Mouse (Mus musculus): Measurements from ENCODE around the gene Btbd18. TPM values are rescaled to one million over a fixed set of nuclear protein-coding genes. Genes with fewer than 3 reads are reported as not detected.

Btbd18 gene
- polyA plus RNA-seq (2015; fragmentation: Nextera tagmentation; extraction: Ambion mirVana), result 0.06 and 0.31 TPM in 2 replicates

- no peak for DNase-seq (ENCODE audit: low spot score)
Observed at GRCm38 (mm10) chr2:84658806-84659205, at the start of gene Btbd18. Gene Btbd18, plus strand, starts transcription at chr2:84659079.

- DNase-seq (ENCODE audit: low spot score), result no peak
Observed at GRCm38 (mm10) chr2:84612764-84613163, 46.1 kb upstream of the Btbd18 start.

GRCm38 (mm10) chr2:84617637-84618515 lies 41.0 kb upstream of the Btbd18 start:
- DNase-seq (ENCODE audit: low spot score), result peak; percentile 54

- no peak for DNase-seq (ENCODE audit: low spot score)
Observed at GRCm38 (mm10) chr2:84618914-84619313, 40.0 kb upstream of the Btbd18 start.

- DNase-seq (ENCODE audit: low spot score), result no peak
Observed at GRCm38 (mm10) chr2:84619646-84620340, 39.1 kb upstream of the Btbd18 start.

- DNase-seq (ENCODE audit: low spot score), result no peak
Observed at GRCm38 (mm10) chr2:84622668-84623067, 36.2 kb upstream of the Btbd18 start.

- no peak for DNase-seq (ENCODE audit: low spot score)
Observed at GRCm38 (mm10) chr2:84623428-84624119, 35.3 kb upstream of the Btbd18 start.

- DNase-seq (ENCODE audit: low spot score), result no peak
Observed at GRCm38 (mm10) chr2:84624201-84624600, 34.7 kb upstream of the Btbd18 start.

GRCm38 (mm10) chr2:84626366-84626975 lies 32.4 kb upstream of the Btbd18 start:
- no peak for DNase-seq (ENCODE audit: low spot score)

GRCm38 (mm10) chr2:84627036-84627435 lies 31.8 kb upstream of the Btbd18 start:
- DNase-seq (ENCODE audit: low spot score), result no peak

GRCm38 (mm10) chr2:84632001-84632400 lies 26.9 kb upstream of the Btbd18 start:
- no peak for DNase-seq (ENCODE audit: low spot score)

- no peak for DNase-seq (ENCODE audit: low spot score)
Observed at GRCm38 (mm10) chr2:84632999-84633398, 25.9 kb upstream of the Btbd18 start.

GRCm38 (mm10) chr2:84634006-84634405 lies 24.9 kb upstream of the Btbd18 start:
- no peak for DNase-seq (ENCODE audit: low spot score)

- no peak for DNase-seq (ENCODE audit: low spot score)
Observed at GRCm38 (mm10) chr2:84634934-84635482, 23.9 kb upstream of the Btbd18 start.

GRCm38 (mm10) chr2:84635611-84636010 lies 23.3 kb upstream of the Btbd18 start:
- no peak for DNase-seq (ENCODE audit: low spot score)

- no peak for DNase-seq (ENCODE audit: low spot score)
Observed at GRCm38 (mm10) chr2:84636231-84636741, 22.6 kb upstream of the Btbd18 start.

- no peak for DNase-seq (ENCODE audit: low spot score)
Observed at GRCm38 (mm10) chr2:84637452-84638165, 21.3 kb upstream of the Btbd18 start.

GRCm38 (mm10) chr2:84638428-84639220 lies 20.3 kb upstream of the Btbd18 start:
- DNase-seq (ENCODE audit: low spot score), result no peak

GRCm38 (mm10) chr2:84640833-84641232 lies 18.0 kb upstream of the Btbd18 start:
- no peak for DNase-seq (ENCODE audit: low spot score)
